Mouse (Mus musculus) brain, embryonic 14.5 days (tissue): ENCODE measurements around the gene Kcnq5.

Experiments used
- CTCF ChIP-seq: fragments of 200-500 bp; IDR thresholded peaks from 2 replicates; pipeline ENCODE4 v1.5.1; 2012; ENCODE audit warnings: inconsistent platforms, mild to moderate bottlenecking, moderate library complexity, borderline replicate concordance; ENCODE audit not compliant: insufficient read depth, insufficient read length; ENCODE audit errors: extremely low read depth
- POLR2A ChIP-seq: fragments of 200-500 bp; IDR thresholded peaks from 2 replicates; pipeline ENCODE4 v1.6.1; 2012; ENCODE audit warnings: mild to moderate bottlenecking, inconsistent platforms, borderline replicate concordance; ENCODE audit not compliant: poor library complexity, insufficient read depth, insufficient read length, severe bottlenecking; ENCODE audit errors: extremely low read depth

DNA sequence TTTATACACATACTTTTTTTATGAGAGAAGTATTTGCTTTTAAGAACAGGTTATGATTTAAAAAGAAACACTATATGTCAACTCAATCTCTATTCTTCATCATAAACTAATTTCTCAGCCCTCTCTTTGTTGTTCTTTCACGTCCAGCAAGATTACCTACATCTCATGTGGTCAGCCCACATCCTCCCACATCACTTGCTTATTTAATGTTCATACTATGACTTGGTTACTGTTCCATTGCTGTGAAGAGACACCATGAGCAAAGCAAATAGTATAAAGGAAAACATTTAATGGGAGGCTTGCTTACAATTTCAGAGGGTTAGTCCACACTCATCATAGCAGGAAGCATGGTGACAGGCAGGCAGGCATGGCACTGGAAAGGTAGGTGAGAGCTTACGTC is 124.4 kb downstream of the Kcnq5 start:
- no peak for TF ChIP-seq POLR2A
- no peak for TF ChIP-seq CTCF
